31 mouse cellular contexts compared by ENCODE assay signal in the genomic region with DNA sequence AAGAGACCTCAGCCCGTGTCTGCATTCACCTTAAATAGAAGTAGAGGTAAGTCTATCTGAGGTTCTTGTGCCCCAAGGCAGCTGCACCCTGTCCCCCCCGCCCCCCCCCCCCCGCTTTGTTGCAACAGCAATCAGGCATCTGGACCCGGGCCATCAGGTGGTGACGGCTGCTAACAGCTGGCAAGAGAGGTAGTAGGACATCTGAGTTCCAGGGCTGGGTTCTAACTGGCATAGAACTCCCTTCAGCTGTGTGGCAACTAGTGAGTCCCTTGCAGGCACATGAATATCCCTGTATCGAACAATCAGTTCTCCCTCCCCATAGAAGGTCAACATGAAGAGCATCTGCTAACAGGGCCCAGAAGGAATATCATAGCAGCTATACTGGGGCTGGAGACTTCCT. TPM values are rescaled to one million over a fixed set of nuclear protein-coding genes. Genes with fewer than 3 reads are reported as not detected.
"Had no signal": no experiment of that assay in that cellular context is flagged by ENCODE, and none has a peak within 500 bp of the region (broad histone marks: within the 10 kb centered on the region; RNA-seq: fewer than 3 reads in every experiment).

No protein-coding gene starts in this region.

- H3K36me3 ChIP-seq: liver, embryonic 15.5 days; midbrain, embryonic 13.5 days; midbrain, embryonic 15.5 days; neural tube, embryonic 12.5 days had no signal

- ATAC-seq: liver, embryonic 12.5 days; lung, postnatal 0 days; midbrain, embryonic 13.5 days; midbrain, embryonic 15.5 days; midbrain, embryonic 16.5 days had no signal

- DNase-seq: left cerebral cortex, postnatal 4 days; liver; liver, embryonic 13.5 days; lung, adult 18-20 months; lung, adult 2 months; lung, embryonic 14.5 days; lung, postnatal 10 days; lung, postnatal 14 days; lung, postnatal 36 days; lung, postnatal 4 days; midbrain, embryonic 14.5 days had no signal

- H3K27ac ChIP-seq: left cerebral cortex, adult 2 months; limb, embryonic 12.5 days; limb, embryonic 13.5 days; liver, embryonic 12.5 days; liver, embryonic 13.5 days; liver, embryonic 14.5 days; liver, embryonic 15.5 days; lung, embryonic 15.5 days; macrophage; midbrain, embryonic 10.5 days; midbrain, embryonic 12.5 days; midbrain, embryonic 13.5 days; midbrain, embryonic 15.5 days; neural tube, embryonic 12.5 days had no signal

- H3K27me3 ChIP-seq: limb, embryonic 12.5 days; limb, embryonic 13.5 days; liver, embryonic 13.5 days; liver, embryonic 15.5 days; lung, embryonic 15.5 days; midbrain, embryonic 12.5 days; midbrain, embryonic 13.5 days; midbrain, embryonic 15.5 days; neural tube, embryonic 12.5 days had no signal

- H3K4me2 ChIP-seq: limb, embryonic 12.5 days; limb, embryonic 13.5 days; liver, embryonic 11.5 days; liver, embryonic 12.5 days; liver, embryonic 13.5 days; liver, embryonic 15.5 days; lung, embryonic 14.5 days; lung, embryonic 15.5 days; midbrain, embryonic 11.5 days; midbrain, embryonic 12.5 days; midbrain, embryonic 13.5 days; midbrain, embryonic 15.5 days; neural tube, embryonic 12.5 days had no signal

- H3K9ac ChIP-seq: limb, embryonic 12.5 days; limb, embryonic 13.5 days; liver, embryonic 12.5 days; liver, embryonic 13.5 days; liver, embryonic 14.5 days; liver, embryonic 15.5 days; lung, embryonic 14.5 days; lung, embryonic 15.5 days; midbrain, embryonic 12.5 days; midbrain, embryonic 13.5 days; midbrain, embryonic 15.5 days; neural tube, embryonic 12.5 days had no signal

- H3K4me3 ChIP-seq: left cerebral cortex, adult 2 months; limb, embryonic 12.5 days; limb, embryonic 13.5 days; liver, embryonic 12.5 days; liver, embryonic 13.5 days; liver, embryonic 15.5 days; lung, embryonic 15.5 days; megakaryocyte, embryonic 14.5 days; midbrain, embryonic 10.5 days; midbrain, embryonic 12.5 days; midbrain, embryonic 13.5 days; midbrain, embryonic 15.5 days; myocyte; neural tube, embryonic 12.5 days had no signal

- H3K9me3 ChIP-seq: limb, embryonic 12.5 days; limb, embryonic 13.5 days; liver, embryonic 12.5 days; liver, embryonic 13.5 days; liver, embryonic 15.5 days; lung, embryonic 15.5 days; megakaryocyte, embryonic 14.5 days; midbrain, embryonic 10.5 days; midbrain, embryonic 12.5 days; midbrain, embryonic 13.5 days; midbrain, embryonic 15.5 days; neural tube, embryonic 12.5 days had no signal

- H3K4me1 ChIP-seq: megakaryocyte, embryonic 14.5 days; midbrain, embryonic 10.5 days; midbrain, embryonic 12.5 days; midbrain, embryonic 13.5 days; midbrain, embryonic 15.5 days had no signal

RNA-seq across cellular contexts. Expression of a gene that starts 36.6 kb away (rescaled TPM):
- total RNA-seq: monocyte, adult 5-6 weeks had no signal
- polyA plus RNA-seq: macrophage had no signal
